Mouse (Mus musculus): ENCODE measurements around the gene Zfp986.
"Not testable (repeated sequence)": the region's sequence is repeated elsewhere in the genome, so short reads cannot be mapped to it uniquely, and the experiment has no call there.

Zfp986 gene

GRCm38 (mm10) chr4:145868494-145868893, at the start of gene Zfp986:
Gene Zfp986, plus strand, starts transcription at chr4:145868794.
- DNase-seq (ENCODE audit: low read depth, low spot score): not testable (repeated sequence)

DNA sequence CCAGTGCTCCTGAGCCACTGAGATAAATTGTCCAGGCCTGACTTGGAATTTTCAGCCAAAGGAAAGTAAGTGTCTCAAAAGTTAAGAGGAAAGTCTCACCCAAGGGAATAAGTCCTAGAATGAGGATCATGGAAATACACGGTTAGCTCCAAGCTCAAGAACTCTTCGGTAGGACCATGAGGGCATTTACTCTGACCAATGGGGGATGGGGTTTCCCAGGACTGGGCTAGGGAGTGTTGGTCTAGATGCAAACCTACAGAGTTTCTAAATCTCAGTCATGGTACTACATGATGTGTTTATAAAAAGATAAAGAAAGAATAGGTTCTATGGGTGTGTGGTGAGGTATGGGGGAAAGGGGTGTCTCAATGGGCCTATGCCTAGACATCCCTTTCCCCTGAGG, 48.6 kb upstream of the Zfp986 start:
- DNase-seq (ENCODE audit: low read depth, low spot score): not testable (repeated sequence)

- DNase-seq (ENCODE audit: low read depth, low spot score): not testable (repeated sequence)
These were observed 43.0 kb upstream of the Zfp986 start for GRCm38 (mm10) chr4:145825606-145826005.

DNA sequence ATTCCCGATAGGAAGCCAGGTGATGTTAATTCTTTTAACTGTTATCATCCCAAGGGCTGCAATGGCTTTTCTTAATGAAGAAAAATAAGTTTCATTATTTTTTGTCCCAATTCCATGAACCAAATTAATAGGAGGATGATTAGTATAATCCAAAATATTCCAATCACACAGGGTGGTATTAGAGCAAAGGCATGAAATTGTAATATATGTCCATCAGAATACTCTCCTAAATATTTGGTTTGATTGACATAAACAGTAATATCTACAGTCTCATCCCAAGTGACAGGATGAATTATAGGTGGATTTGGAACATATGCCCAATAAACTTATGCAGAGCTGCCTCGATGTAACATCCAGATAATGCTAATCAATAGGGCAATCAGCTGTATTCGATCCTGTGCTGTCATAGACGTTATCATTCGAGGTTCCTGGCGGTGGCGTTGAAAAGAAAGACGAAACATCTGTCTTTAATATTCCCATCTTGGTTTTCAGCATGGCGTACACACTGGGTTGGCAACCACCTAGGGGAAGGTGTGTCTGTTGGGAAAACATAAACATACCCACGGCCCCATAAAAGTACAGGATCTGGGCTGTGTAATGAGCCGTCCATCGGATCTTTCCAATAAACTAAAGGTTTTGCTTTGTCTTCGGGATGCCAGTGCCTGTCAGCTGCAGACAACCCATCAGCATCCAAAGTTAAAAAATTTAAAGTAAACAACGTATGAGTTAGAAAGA, 37.1 kb upstream of the Zfp986 start:
- DNase-seq (ENCODE audit: low read depth, low spot score): not testable (repeated sequence)

- not testable (repeated sequence) for DNase-seq (ENCODE audit: low read depth, low spot score)
These were observed 32.2 kb upstream of the Zfp986 start for GRCm38 (mm10) chr4:145836300-145836862.

DNA sequence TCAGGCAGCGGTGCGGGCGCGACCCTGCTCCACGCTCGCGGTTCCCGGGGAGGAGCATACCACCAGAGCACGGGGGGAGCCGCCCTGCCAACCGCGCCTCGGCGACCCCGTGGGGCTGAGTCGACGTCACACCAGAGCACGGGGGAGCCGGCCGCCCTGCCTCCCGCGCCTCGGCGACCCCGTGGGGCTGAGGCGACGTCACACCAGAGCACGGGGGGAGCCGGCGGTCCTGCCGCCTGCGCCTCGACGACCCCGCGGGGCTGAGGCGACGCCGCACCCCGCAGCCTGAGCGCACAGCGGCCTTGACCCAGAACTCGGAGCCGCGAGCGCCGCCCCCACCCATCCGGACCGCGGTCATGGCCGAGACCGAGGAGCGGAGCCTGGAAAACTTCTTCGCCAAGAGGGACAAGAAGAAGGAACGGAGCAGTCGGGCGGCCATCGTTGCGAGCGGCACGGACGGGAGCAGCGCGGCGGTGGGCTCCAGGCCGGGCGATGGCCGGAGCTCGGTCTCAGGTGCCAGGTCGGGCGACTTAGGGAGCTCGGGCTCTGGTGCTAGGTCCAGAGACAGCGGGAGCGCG, 31.6 kb upstream of the Zfp986 start:
- DNase-seq (ENCODE audit: low read depth, low spot score): not testable (repeated sequence)

DNA sequence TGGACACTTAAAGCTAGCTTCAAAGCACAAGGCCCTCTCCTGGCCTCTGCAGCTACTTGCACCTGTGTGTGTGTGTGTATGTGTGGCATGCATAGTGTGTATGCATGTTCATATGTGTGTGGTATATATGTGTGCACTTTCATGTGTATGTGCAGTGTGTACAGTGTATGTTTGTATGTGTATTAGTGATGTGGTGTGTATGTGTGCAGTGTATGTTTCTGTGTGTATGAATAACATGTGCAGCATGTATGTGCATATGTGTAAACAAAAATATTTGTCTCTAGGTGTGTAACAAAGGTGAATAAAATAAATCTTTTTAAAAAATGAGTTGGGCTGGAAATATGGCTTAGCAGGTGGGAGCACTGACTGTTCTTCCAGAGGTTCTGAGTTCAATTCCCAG, 21.8 kb upstream of the Zfp986 start:
- not testable (repeated sequence) for DNase-seq (ENCODE audit: low read depth, low spot score)

- DNase-seq (ENCODE audit: low read depth, low spot score): not testable (repeated sequence)
These were observed 20.3 kb upstream of the Zfp986 start for GRCm38 (mm10) chr4:145848183-145848890.

DNA sequence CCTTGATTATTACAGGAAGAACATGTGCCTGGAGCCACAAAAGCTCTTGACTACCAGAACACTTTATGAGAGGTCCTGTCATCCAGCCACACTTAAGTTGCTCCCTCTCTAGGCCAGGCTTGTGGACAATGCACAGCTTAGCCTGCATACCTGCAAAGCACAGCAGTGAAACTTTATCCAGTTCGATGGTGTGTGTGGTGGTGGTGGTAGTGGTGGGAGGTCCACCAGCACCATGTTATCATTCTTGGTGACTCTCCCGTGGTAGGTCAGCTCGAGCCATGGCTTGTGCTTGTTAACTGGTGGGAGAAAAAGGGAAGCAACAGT, 19.7 kb upstream of the Zfp986 start:
- DNase-seq (ENCODE audit: low read depth, low spot score): not testable (repeated sequence)

GRCm38 (mm10) chr4:145851421-145851820, 17.2 kb upstream of the Zfp986 start:
- not testable (repeated sequence) for DNase-seq (ENCODE audit: low read depth, low spot score)

DNA sequence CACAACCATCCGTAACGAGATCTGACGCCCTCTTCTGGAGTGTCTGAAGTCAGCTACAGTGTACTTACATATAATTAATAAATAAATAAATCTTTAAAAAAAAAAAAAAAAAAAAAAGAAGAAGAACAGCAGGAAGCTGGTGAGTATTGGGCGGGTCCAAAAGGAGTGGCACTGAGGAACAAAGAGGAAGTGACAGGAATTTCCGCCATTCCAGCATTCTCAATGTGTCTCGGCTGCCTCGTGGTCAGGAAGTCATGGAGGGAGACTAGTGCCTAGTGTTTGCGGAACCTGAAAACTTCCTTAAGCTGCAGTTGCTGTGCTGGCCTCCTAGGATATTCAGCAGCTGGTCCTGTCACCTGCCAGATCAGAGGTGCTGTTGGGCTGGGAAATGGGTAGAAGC, 4.7 kb upstream of the Zfp986 start:
- not testable (repeated sequence) for DNase-seq (ENCODE audit: low read depth, low spot score)
